Mouse (Mus musculus): ENCODE data around the gene Col24a1.

The Col24a1 gene

DNA sequence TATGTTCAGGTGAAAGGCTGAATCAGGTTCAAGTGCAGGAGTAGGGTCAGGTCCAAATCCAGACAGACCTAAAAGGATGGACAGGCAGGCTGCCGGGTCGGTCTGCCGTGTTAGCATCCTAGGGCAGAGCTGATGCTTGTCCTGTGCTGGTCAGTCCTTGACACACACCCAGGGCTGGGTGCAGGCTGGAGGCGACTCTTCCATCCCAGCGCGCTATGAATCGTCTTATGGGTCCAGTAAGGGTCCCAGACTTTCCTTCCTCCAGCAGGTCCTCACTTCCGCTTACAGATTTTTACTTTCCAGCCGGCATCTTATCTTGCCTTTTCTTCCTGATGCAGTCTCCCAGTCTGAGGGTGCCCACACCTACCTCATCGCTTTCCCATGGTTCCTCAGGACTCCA, 110.0 kb downstream of the Col24a1 start:
- no peak for TF ChIP-seq GATA4 (IDR thresholded peaks at IDR 0.05; ENCODE audit: insufficient replicate concordance, low read length)

DNA sequence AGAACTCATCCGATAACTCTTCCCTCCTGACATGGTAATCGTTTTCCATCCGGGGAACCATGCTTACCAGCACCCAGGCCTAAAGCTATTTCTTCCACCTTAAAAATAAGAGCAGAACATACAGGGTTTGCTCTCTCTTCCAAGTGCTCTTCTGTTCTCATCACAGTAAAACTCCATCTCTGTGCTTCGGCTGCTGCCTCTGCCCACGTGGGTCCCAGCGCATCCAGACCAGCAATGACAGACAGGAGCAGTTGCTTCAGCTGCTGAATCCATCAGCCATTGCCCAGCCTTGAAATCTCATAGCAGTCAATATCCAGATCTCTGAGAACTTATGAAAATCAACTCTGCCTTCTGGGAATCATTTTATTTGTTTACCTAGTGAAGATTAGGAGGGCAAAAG, 110.7 kb downstream of the Col24a1 start:
- no peak for TF ChIP-seq GATA4 (IDR thresholded peaks at IDR 0.05; ENCODE audit: insufficient replicate concordance, low read length)

DNA sequence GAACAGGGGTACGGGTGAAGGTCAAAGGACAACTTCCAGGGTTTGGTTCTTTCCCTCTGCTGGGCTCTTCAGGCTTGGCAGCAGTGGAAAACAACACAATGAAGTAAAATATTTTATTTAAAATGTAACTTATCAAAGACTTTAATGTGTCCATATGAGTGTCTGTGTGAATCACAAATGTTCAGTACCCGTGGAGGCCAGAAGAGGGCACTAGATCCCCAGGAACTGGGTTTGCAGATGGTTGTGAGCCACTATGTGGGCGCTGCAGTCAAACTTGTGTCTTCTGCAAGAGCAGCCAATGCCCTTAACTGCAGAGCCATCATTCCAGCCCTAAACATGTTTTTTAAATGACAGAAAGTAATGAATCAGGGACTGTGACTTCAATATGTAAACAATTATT, 115.8 kb downstream of the Col24a1 start:
- no peak for TF ChIP-seq GATA4 (IDR thresholded peaks at IDR 0.05; ENCODE audit: insufficient replicate concordance, low read length)

DNA sequence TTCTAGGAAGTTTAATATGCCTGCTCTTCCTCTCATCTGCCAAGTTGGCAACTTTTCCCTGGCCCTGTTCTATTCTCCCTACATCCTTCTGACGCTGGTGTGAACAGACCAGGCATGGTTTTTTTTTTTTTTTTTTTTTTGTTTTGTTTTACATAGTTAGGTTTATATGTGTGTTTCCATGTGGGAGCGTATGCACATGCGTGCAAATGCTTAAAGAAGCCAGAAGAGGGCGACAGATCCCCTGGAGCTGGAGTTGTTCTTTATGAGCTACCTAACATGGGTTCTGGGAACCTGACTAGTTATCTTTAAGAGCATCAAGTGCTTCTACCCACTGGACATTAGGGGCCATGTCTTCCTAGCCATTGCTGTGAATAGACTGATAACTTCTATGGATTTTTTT, 119.9 kb downstream of the Col24a1 start:
- TF ChIP-seq GATA4 (IDR thresholded peaks at IDR 0.05; ENCODE audit: insufficient replicate concordance, low read length): no peak

DNA sequence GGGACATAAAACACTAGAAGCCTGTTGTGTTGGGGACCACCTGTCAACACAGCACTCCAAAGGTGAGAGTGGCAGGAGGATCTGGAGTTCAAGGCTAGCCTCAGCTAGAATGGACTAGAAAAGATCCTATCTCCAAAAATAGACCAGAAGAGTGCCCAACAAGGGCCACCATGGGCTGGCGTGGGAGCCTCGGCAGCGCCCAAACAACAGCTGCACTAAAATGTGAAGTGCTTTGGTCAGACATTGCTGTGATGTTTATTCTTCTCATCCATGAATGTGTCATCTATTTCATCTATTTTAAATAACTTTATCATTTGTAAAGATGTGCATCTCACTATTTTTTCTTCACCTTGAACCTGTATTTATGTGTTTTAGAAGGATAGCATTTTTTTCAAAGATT, 122.1 kb downstream of the Col24a1 start:
- no peak for TF ChIP-seq GATA4 (IDR thresholded peaks at IDR 0.05; ENCODE audit: insufficient replicate concordance, low read length)

DNA sequence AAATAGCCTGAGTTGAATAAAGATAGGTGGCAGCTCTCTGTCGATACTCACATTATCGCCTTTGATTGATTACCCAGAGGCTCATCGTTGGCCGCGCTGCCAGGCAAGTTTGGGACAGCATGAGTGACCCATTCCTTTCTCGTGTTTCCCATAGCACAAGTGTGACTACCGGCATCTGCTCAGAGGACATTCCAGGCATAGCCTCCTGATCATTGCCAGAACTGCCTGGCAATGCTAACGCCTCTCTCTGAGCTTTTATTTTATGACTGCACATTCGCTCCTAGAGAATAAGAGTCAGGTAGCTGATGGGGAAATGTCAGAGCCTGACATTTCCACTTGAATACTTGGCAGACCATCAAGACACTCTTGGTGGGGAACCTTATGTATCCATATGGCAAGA, 125.5 kb downstream of the Col24a1 start:
- no peak for TF ChIP-seq GATA4 (IDR thresholded peaks at IDR 0.05; ENCODE audit: insufficient replicate concordance, low read length)

DNA sequence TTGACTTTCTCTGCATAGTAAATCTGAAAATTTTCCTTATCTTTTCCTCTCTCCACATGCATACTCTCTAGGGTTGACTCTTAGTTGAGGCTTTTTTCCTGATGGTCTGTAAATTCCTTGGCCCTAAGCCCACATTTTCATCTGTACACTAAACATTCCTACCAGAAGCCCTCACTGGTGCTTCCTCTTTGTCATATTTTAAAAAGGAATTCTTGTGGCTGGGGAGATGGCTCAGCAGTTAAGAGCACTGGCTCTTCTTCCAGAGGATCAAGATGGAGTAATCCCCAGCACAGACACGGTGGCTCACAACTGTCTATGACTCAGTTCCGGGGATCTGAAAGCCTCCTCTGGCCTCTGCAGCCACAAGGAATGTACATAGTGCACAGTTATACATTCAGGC, 128.1 kb downstream of the Col24a1 start:
- TF ChIP-seq GATA4 (IDR thresholded peaks at IDR 0.05; ENCODE audit: insufficient replicate concordance, low read length): no peak

DNA sequence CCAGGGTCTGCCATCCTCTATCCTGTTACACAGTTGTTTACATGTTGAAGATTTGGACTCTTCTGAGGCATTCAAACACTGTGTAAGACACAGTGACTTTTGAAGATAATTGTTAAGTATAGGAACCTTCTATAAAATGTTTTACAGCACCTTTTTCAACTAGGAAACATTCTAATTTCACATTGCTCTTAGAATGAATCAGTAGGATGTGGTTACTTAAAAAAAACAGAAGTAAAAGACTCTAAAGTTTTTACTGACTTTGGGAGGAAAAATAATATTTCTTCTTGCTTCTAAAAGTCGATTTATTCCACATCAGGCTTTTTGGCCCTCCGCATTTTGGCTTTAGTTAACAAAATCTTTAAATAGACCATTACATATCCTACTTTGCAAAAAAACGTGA, 129.8 kb downstream of the Col24a1 start:
- no peak for TF ChIP-seq GATA4 (IDR thresholded peaks at IDR 0.05; ENCODE audit: insufficient replicate concordance, low read length)

DNA sequence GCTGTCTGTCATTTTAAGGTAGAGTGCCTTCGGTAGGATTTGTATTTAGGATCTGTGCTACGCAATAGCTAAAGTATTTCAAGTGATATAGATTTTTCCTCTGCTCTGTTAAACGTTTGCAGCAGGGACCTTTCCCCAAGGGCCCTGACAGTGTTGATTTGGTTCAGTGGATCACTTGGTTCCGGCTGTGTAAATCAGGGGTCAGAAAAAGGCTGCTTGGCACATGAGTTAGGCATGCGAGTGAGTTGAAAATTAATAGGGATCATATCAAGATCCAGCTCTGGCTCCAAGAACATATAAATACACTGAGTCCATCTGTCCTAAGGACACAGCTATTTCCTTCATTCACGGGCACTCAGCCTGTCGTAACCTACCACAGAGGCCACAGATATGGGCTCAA, 146.1 kb downstream of the Col24a1 start:
- no peak for TF ChIP-seq GATA4 (IDR thresholded peaks at IDR 0.05; ENCODE audit: insufficient replicate concordance, low read length)

DNA sequence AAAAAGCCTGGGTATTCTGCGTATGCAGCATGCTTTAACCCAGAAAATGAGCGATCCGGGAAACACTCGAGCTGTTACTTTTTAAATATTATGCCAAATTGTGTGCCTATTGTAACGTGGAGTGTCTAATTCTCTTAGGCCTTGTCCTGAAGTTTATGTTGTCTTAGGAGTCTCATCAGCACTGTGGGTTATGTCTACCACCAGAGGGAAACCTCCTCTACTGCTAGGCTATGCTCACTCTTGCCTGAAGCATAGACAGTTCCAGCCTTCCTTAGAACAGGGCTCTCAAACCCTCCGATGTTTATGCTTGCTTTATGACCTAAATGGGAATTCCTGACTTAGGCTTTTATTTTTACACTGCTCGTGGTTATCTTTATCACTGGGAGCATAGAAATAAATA, 146.8 kb downstream of the Col24a1 start:
- TF ChIP-seq GATA4 (IDR thresholded peaks at IDR 0.05; ENCODE audit: insufficient replicate concordance, low read length): no peak

DNA sequence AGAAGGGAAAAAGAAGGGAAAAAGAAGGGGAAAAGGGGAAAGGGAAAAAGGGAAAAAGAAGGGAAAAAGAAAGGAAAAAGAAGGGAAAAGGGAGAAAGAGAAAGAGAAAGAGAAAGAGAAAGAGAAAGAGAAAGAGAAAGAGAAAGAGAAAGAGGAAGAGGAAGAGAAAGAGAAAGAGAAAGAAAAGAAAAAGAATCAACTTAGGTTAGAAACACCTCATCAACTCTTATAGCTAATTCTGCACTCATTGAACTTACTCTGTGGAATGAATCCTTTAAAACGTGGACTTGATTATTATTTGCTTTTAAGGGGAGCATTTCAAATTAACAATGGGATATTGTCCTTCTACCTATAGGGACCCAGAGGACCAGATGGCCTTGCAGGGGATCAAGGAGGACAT, 148.7 kb downstream of the Col24a1 start:
- TF ChIP-seq GATA4 (IDR thresholded peaks at IDR 0.05; ENCODE audit: insufficient replicate concordance, low read length): no peak

DNA sequence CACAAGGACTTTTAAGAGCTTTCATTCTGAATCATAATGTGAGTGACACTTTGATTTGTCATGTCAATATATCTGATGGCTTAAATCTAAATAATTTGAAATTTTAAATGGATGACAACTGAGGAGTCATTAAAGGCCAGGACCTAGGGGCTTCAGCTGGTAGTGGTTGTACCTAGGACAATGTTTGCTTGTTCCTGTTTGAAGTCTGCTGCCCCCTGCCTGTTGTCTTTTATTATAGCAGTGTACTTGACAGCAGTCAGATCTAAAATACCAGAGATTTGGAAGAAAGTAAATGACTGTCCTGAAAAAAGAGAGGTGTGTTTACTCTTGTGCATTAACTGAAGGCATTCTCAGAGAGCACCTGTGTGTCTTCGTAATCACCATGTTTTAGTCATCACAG, 150.0 kb downstream of the Col24a1 start:
- no peak for TF ChIP-seq GATA4 (IDR thresholded peaks at IDR 0.05; ENCODE audit: insufficient replicate concordance, low read length)

DNA sequence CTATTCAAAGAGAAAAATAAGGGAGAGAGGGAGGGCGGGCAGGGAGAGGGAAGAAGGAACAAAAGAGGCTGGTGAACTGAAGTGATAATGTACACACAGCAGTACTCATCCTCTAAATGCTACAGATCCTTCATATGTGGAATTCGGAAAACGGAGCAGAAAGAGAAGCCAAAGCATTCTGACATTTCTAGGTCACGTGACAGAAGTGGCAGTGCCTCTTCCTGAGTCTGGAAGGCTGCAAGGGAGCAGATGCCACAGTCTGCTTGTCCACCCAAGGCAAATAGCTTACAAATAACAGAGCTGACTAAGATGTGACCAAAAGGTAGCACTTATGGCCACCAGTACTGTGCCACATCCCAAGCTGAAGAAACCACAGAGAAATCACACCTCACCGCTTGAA, 164.8 kb downstream of the Col24a1 start:
- no peak for TF ChIP-seq GATA4 (IDR thresholded peaks at IDR 0.05; ENCODE audit: insufficient replicate concordance, low read length)

DNA sequence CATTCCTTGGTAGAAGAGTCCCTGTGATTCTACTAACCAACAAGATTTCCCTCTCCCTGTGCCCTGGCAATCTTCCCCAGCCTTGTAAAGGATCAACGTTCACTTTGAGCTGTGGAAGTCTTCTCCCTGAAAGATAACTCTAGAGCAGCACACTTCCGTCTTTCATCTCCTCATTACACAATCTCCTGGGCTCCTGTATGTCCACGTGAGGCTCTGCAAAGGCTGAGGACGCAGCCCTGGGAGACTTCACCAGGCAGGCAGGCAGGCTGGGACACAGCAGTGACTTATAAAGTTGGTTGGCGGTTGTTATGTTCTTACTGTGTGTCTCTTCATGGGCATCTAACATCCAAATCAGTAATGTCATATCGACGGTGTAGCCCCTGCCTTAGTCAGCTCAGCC, 170.1 kb downstream of the Col24a1 start:
- no peak for TF ChIP-seq GATA4 (IDR thresholded peaks at IDR 0.05; ENCODE audit: insufficient replicate concordance, low read length)

DNA sequence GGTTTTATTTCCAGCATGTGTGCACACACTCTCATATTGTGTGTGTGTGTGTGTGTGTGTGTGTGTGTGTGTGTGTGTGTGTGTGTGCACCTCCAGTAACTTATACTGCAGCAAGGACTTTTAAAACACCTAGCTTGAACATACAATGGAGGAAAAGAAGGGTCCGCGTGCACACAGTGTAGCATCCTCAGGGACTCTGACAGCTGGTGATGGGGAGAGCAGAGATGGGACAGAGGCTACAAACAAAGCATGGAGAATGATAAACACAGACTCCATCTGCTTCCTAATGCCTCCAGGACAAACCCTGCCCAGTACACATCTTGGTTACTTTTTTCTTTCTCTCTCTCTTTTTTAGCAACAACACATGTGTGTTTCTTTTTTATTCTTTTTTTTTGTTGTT, 171.5 kb downstream of the Col24a1 start:
- TF ChIP-seq GATA4 (IDR thresholded peaks at IDR 0.05; ENCODE audit: insufficient replicate concordance, low read length): no peak

DNA sequence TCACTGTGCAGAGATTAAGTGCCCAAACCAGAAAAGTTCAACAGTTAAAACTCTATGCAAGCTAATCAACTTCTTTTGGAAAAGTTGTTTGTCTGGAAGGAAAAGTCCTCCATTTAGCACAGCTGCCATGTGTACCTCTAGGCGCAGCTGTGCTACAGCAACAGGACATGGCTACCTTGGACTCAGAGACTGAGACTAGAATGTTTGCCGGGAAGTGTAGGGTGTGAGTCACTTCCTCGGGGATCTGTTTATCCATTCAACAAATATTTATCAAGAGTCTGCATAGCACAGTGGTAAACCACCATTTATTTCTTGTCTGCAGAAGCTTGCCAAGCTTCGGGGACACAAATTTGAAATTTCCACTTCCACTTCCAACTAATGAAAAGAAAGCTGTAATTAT, 178.8 kb downstream of the Col24a1 start:
- TF ChIP-seq GATA4 (IDR thresholded peaks at IDR 0.05; ENCODE audit: insufficient replicate concordance, low read length): no peak

DNA sequence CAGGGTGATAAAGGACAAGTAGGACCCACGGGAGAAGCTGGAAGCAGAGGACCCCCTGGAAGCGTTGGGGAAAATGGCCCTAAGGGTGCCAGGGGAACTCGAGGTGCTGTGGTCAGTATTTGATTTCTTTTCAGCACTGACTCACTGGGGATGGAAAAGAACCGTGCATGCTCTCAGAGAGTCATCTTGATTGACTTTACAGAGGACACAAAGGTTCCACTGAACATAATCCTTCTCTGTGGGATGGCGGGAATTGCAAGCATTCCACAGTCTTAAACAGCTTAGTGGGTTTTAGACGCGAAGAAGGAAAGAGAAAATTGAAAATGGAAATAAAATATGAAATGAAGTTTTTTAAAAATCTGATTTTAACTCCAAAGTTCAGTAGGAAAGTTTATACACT, 181.9 kb downstream of the Col24a1 start:
- no peak for TF ChIP-seq GATA4 (IDR thresholded peaks at IDR 0.05; ENCODE audit: insufficient replicate concordance, low read length)

DNA sequence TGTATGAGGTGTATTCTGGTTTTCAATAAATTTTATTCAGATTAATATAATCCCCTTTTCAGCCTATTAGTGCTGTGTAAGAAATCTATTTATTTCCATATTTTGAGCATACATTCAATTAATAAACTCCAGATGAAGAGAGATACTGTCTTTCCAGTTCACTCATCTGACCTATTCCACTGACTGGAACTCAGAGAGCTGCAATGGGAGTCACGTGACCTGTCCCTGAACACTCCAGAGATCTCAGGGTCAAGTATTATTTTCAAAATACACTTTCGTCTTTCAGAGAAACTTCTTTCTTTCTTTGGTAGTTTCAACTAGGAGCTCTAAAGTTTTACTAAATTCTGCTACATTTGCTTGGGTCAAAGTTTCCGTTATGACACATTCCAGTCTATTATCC, 184.4 kb downstream of the Col24a1 start:
- no peak for TF ChIP-seq GATA4 (IDR thresholded peaks at IDR 0.05; ENCODE audit: insufficient replicate concordance, low read length)

Data from liver, adult (tissue).